Mouse (Mus musculus) MEL (cell line): ENCODE results near the gene Cela3b.

Source experiments
- CHD2 ChIP-seq: IDR thresholded peaks from 2 replicates; pipeline ENCODE4 v1.6.1; 2011; ENCODE audit warnings: low read length, improper control_type of control experiment
- CTCF ChIP-seq, 3 experiments: IDR thresholded peaks in 2 of 3; conservative IDR thresholded peaks in 1 of 3; 2 replicates each; pipeline ENCODE4 v1.5.1; 2011 to 2012; ENCODE audit warnings: low read length in 3 of 3, low read depth in 2 of 3, mild to moderate bottlenecking in 2 of 3, improper control_type of control experiment in 1 of 3, inconsistent platforms in 1 of 3, mixed read lengths in 1 of 3, moderate library complexity in 1 of 3; ENCODE audit not compliant: control insufficient read depth in 1 of 3, insufficient read depth in 1 of 3, poor library complexity in 1 of 3, severe bottlenecking in 1 of 3
- EP300 ChIP-seq, 2 experiments: IDR thresholded peaks; 2 replicates each; pipeline ENCODE4 v1.6.1; 2011; ENCODE audit warnings: improper control_type of control experiment in 2 of 2, low read length in 2 of 2, low read depth in 1 of 2, mild to moderate bottlenecking in 1 of 2
- ETS1 ChIP-seq: IDR thresholded peaks from 2 replicates; pipeline ENCODE4 v1.6.1; 2012; ENCODE audit warnings: low read depth, mild to moderate bottlenecking, inconsistent platforms, low read length, improper control_type of control experiment, moderate library complexity
- GABPA ChIP-seq: IDR thresholded peaks from 2 replicates; pipeline ENCODE4 v1.6.1; 2012; ENCODE audit warnings: low read depth, mild to moderate bottlenecking, inconsistent platforms, low read length, improper control_type of control experiment, moderate library complexity
- GATA1 ChIP-seq: IDR thresholded peaks from 2 replicates; pipeline ENCODE4 v1.6.1; 2011; ENCODE audit warnings: low read depth, low read length, improper control_type of control experiment
- JUND ChIP-seq: IDR thresholded peaks from 2 replicates; pipeline ENCODE4 v1.6.1; 2011; ENCODE audit warnings: low read depth, mild to moderate bottlenecking, improper control_type of control experiment, low read length
- MAX ChIP-seq: IDR thresholded peaks from 2 replicates; pipeline ENCODE4 v1.6.1; 2011; ENCODE audit warnings: low read length, improper control_type of control experiment
- MYC ChIP-seq: IDR thresholded peaks from 2 replicates; pipeline ENCODE4 v1.6.1; 2011; ENCODE audit warnings: low read depth, mild to moderate bottlenecking, low read length, improper control_type of control experiment, moderate library complexity
- NELFE ChIP-seq: IDR thresholded peaks from 2 replicates; pipeline ENCODE4 v1.6.1; 2011; ENCODE audit warnings: low read depth, low read length, improper control_type of control experiment
- POLR2A ChIP-seq, 2 experiments: IDR thresholded peaks; 2 replicates each; pipeline ENCODE4 v1.6.1; 2011 to 2012; ENCODE audit warnings: low read length in 2 of 2, mild to moderate bottlenecking in 2 of 2, control low read depth in 1 of 2, improper control_type of control experiment in 1 of 2, low read depth in 1 of 2, moderate library complexity in 1 of 2; ENCODE audit not compliant: control insufficient read depth in 1 of 2, insufficient read depth in 1 of 2, poor library complexity in 1 of 2
- POLR2AphosphoS2 ChIP-seq: IDR thresholded peaks from 2 replicates; pipeline ENCODE4 v1.6.1; 2011; ENCODE audit warnings: low read length, improper control_type of control experiment
- USF1 ChIP-seq: IDR thresholded peaks from 2 replicates; pipeline ENCODE4 v1.6.1; 2014; ENCODE audit warnings: low read depth, mild to moderate bottlenecking, inconsistent platforms, low read length, improper control_type of control experiment, moderate library complexity

GRCm38 (mm10) chr4:137449715-137450114 is 19.4 kb upstream of the Cela3b start:
- TF ChIP-seq POLR2AphosphoS2 (no peak), POLR2A (IDR thresholded peaks at IDR 0.05; ENCODE audit: control insufficient read depth in 1 of 2, insufficient read depth in 1 of 2, low read depth in 1 of 2, low read length in 2 of 2, poor library complexity in 1 of 2) (no peak), MYC (no peak), CHD2 (no peak), CTCF (IDR thresholded peaks at IDR 0.05 in 2 of 3, conservative IDR thresholded peaks at IDR 0.05 in 1 of 3; ENCODE audit: control insufficient read depth in 1 of 3, insufficient read depth in 1 of 3, low read depth in 2 of 3, low read length in 3 of 3, poor library complexity in 1 of 3, severe bottlenecking in 1 of 3) (no peak), NELFE (no peak), MAX (no peak), GATA1 (no peak), GABPA (no peak), EP300 (IDR thresholded peaks at IDR 0.05; ENCODE audit: low read depth in 1 of 2, low read length in 2 of 2) (no peak), USF1 (no peak), ETS1 (no peak), JUND (no peak)
